Mouse (Mus musculus) macrophage (primary cell): ENCODE results near the gene Olfr1535. TPM values are rescaled to one million over a fixed set of nuclear protein-coding genes. Genes with fewer than 3 reads are reported as not detected.
A peak's percentile ranks its signal among the peaks of the same experiment; 100 is the strongest.

Experiments
- H3K27ac ChIP-seq: fragments of 350-480 bp; formaldehyde crosslinking; 2 replicates; pipeline ENCODE4 v1.9.0; 2021
- H3K36me3 ChIP-seq: fragments of 350-480 bp; formaldehyde crosslinking; 2 replicates; pipeline ENCODE4 v1.9.0; 2021; ENCODE audit errors: inconsistent target
- H3K4me3 ChIP-seq: fragments of 350-480 bp; formaldehyde crosslinking; 2 replicates; pipeline ENCODE4 v1.9.0; 2021; ENCODE audit errors: inconsistent target
- H3K79me2 ChIP-seq: fragments of 350-480 bp; formaldehyde crosslinking; 2 replicates; pipeline ENCODE4 v1.9.0; 2021; ENCODE audit errors: inconsistent target
- WGBS: methylation state at CpG from one replicate; pipeline ENCODE4 v1.1.7; 2026; ENCODE audit warnings: inconsistent platforms; ENCODE audit not compliant: missing documents; 5-methylcytosine and 5-hydroxymethylcytosine counted together
- polyA plus RNA-seq: library from polyadenylated mRNA; stranded (reverse); fragments of 250-400 nt; gene quantifications from 3 replicates; pipeline ENCODE4 v1.2.4, GENCODE M21; 2018; ENCODE audit warnings: inconsistent platforms
- total RNA-seq, 78 experiments: library from RNA; depleted of rRNA; stranded (reverse); fragments of 250-400 nt; gene quantifications; 1 replicate in 9 of 78; 2 replicates in 24 of 78; 3 replicates in 43 of 78; 4 replicates in 2 of 78; pipeline ENCODE4 v1.2.4; 2018; ENCODE audit warnings: inconsistent platforms in 56 of 78

The Olfr1535 gene
- total RNA-seq (2018; cell fraction: chromatin; rRNA removed): not detected
- total RNA-seq (2018; cell fraction: cytosol; rRNA removed): not detected
- total RNA-seq (2018; cell fraction: nucleus; rRNA removed): not detected
- not detected in 3 replicates for polyA plus RNA-seq

DNA sequence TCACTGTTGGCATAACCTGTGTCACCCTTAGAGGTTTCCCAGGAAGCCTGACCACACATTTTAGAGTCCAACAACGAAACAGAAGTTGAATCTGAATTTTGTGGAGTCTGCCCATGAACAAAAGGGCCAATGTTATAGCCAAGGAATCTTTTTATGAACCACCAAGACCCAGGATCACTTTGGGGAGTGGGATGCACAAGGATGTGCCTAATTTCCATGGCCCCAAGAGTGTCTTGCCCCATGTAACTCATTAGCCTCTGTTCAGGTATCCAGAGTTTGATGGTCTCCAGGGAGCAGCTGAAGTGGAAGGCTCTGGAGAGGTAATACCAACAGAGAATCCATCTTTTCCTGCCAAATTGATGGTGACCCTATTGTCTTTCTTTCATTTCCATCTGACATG is at the start of gene Olfr1535:
Olfr1535 (minus strand) TSS at position 101 of the 400 bp plus-strand sequence.
- H3K4me3 ChIP-seq: no peak within 1 kb of the TSS
- 60% methylated on average over 1 of the region's 1 CpGs for WGBS
- H3K36me3 ChIP-seq: no peaks in the 10 kb centered on the region
- H3K79me2 ChIP-seq: no peaks in the 10 kb centered on the region
- no peak within 1 kb of the TSS for H3K27ac ChIP-seq

DNA sequence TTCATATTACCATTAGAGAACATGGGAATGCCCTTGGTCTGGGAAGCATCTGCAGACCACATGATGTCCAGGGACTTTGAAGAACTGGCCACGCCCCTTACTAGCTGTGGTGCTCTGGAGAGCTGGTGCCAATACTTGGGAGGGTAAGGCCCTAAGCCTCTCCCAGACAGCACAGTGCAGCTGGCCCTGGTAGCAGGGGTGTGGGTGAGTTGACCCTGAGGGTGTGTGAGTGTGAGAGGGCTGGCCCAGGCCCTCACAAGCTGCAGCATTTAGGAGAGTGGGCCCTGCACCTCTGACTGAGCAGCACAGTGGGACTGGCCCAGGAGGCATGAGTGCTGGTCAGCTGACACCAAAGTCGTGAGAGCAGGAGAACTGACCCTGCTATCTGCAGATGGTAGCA is 31.9 kb upstream of the Olfr1535 start:
- H3K36me3 ChIP-seq: no peaks in the 10 kb centered on the region
- no peak overlapping the region for H3K4me3 ChIP-seq
- H3K79me2 ChIP-seq: no peaks in the 10 kb centered on the region
- 75% methylated on average over 2 of the region's 2 CpGs for WGBS
- H3K27ac ChIP-seq: no peak overlapping the region

DNA sequence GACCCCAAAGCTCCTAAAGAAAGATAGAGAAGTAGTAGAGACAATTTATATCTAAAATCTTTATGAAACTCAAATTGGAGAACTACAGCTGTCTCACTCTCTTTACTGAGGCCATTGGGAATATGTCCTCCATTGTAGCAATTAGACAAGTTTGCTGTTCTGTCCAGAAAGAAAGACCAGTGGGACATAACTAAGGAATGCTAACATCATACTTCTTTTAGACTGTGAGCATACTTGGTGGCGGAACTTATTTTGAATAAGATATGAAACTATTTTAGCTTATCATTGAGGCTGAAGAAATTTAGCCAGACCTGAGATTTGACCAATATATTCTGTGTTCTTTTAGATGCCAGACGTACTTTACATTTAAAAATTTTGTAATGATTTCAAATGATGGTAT is 22.0 kb upstream of the Olfr1535 start, which contains the start of gene Olfr1364:
Olfr1364 (minus strand) TSS at position 101 of the 400 bp plus-strand sequence.
- WGBS: 90% methylated on average over 2 of the region's 2 CpGs
- no peaks in the 10 kb centered on the region for H3K36me3 ChIP-seq
- H3K27ac ChIP-seq: no peak within 1 kb of the TSS
- no peaks in the 10 kb centered on the region for H3K79me2 ChIP-seq
- H3K4me3 ChIP-seq: no peak within 1 kb of the TSS

DNA sequence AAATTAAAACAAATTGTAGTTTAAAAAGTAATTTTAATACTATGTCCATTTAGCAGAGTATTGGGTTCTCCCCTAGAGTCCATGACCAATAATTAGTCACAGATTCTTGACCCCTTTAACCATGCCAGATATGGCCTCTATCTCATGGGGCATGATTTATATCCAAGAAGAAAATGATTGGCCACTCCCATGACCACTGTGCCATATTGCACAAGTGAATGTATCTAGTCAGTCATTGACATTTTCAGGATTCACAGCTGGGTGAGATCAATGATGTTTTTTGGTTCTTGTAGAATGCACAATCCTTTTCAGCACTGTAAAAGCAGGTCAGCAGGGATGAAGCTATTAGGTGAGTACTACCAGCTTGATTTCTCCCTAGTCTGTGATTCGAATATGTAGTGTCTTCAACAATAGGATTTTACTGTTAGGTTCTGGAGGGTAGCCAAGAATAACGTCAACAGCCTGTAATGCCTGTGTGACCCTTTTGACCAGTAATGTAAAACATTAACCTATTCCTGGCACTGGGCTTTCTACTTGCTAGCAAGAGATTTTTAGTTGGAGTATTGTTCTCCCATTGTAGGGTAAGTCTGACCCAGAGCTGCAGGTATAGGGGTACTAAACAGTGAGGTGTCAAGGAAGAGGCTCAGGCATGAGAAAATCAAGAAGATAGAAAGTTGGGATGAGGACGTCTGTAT is 9.1 kb downstream of the Olfr1535 start:
- Histone ChIP-seq H3K4me3 (no peak overlapping the region), H3K36me3 (no peaks in the 10 kb centered on the region), H3K79me2 (no peaks in the 10 kb centered on the region), H3K27ac (no peak overlapping the region)
- 74% methylated on average over 3 of the region's 3 CpGs for WGBS

DNA sequence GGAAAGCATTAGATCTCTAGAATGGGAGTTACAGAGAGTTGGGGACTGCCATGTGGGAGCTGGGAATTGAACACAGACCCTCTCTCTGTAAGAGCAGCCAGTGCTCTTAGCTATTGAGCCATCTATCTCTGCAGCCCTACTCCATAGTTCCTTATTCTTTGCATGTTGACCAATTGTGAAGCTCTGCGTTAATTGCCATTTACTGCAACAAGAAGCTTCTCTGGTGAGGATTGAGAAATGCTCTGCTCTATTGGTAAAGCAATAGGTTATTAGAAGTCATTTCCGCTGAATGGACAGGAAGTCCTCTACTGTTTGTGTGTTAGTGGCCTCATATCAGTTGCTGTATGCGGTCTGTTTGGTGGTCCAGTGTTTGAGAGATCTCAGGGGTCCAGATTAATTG is 10.2 kb downstream of the Olfr1535 start:
- Histone ChIP-seq H3K79me2 (no peaks in the 10 kb centered on the region), H3K36me3 (no peaks in the 10 kb centered on the region), H3K27ac (no peak overlapping the region), H3K4me3 (no peak overlapping the region)
- 87% methylated on average over 3 of the region's 3 CpGs for WGBS

DNA sequence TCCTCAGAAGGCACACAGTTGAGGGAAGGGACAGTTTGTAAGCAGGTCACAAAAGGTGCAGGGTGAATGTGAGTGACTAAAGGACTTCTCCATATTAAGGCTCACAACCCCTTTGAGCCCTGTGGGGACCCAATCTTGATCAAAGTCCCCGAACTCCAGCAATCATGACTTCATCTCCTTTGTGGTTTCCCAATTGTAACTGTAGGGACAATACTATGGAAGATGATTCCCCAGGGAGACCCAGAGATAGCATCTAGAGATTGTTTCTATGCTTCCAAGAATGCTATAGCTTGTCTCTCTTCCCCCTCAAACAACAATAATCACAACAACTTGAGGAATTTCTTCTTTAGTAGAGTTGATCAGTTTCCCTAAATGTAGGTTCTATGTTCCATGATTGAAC is 17.0 kb downstream of the Olfr1535 start, which contains the start of gene Olfr1366:
Olfr1366 (minus strand) TSS at position 101 of the 400 bp plus-strand sequence.
- no peak within 1 kb of the TSS for H3K27ac ChIP-seq
- WGBS: 85% methylated on average over 1 of the region's 1 CpGs

DNA sequence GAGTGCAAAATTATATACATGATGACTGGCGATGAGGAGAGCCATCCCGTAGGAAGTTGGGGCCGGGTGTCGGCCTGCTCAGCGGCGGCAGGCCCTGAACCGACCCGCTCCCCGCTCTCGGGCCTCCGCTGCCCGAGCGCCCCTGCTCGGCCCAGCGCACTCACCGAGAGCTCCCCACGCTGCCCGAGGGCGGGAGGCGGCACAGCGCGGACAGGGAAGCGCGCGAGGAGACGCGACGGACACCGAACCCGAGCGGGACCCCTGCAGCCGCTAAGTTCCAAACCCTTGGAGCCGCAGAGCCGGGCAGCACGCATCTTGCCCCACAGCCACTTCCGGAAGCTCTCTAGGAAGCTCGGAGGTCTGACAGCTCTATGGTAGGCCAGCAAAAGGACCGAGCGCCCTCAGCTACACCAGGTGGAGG is 28.9 kb downstream of the Olfr1535 start, which contains the start of gene Zkscan8:
Zkscan8 (minus strand) TSS at position 340 of the 421 bp plus-strand sequence.
- Histone ChIP-seq H3K36me3 (peaks cover 7% of the 10 kb centered on the region; the same call in 1 of the 2 replicates), H3K4me3 (peak within 1 kb of the TSS; percentile 46), H3K79me2 (no peaks in the 10 kb centered on the region), H3K27ac (no peak within 1 kb of the TSS)
- 1% methylated on average over 26 of the region's 39 CpGs for WGBS

More for the DNA sequence above, 17.0 kb downstream of the Olfr1535 start, which contains the start of gene Olfr1366:
- Histone ChIP-seq H3K79me2 (no peaks in the 10 kb centered on the region), H3K36me3 (no peaks in the 10 kb centered on the region), H3K4me3 (no peak within 1 kb of the TSS)

DNA sequence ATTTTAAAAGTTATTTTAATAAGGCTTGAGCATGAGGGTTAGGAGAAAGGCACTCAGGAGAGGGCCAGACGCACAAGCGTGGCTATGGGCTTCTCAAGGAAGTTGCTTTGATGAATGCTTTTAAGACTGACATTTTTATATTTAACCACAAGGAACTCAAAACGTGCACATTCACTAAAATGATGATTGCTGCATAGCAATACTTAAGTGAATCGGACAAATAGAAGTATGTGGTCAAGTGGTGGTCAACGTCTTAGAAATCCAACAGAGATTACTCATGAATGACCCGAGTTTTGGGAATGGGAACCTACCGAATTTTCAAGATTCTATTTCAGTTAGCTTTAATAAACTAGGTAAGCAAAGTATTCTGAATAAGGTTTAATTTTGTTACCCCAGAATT is 29.6 kb downstream of the Olfr1535 start:
- Histone ChIP-seq H3K36me3 (peaks cover 13% of the 10 kb centered on the region), H3K79me2 (no peaks in the 10 kb centered on the region), H3K27ac (no peak overlapping the region), H3K4me3 (peak overlapping the region; percentile 46)
- 45% methylated on average over 7 of the region's 7 CpGs for WGBS

DNA sequence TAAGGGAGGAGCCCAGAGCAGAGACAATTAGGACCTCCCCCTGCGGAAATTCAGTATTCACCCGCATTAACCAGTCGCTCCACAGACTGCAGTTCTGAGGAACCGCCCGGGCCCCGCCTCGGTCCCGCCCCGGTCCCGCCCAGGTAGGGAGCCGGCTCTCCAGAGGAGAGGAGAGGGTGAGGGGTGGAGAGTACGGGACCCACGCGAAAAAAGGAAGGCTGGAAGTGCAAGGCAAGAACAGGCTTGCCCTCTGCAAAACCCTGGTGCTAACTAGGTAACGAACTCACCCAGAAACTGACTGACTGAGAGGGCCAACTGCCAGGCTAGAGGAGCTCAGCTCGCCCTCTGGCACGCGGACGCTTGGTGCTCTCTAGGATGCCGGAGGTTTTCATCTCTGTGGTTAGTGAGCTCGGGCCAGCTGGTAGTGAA is 53.5 kb downstream of the Olfr1535 start:
- Histone ChIP-seq H3K36me3 (no peaks in the 10 kb centered on the region), H3K27ac (peak overlapping the region; percentile 27; the same call in 1 of the 2 replicates), H3K79me2 (no peaks in the 10 kb centered on the region), H3K4me3 (peak overlapping the region; percentile 48)
- 3% methylated on average over 20 of the region's 21 CpGs for WGBS

Other genes with a start within 250 kb of the Olfr1535 start
- gene Gpx6, start 247.8 kb downstream of the Olfr1535 start, polyA plus RNA-seq: not detected in 3 replicates
- gene Olfr1367, start 213.0 kb downstream of the Olfr1535 start, polyA plus RNA-seq: not detected in 3 replicates
- gene Zscan12, start 197.1 kb downstream of the Olfr1535 start, polyA plus RNA-seq: 3.2 to 5.9 TPM (median 4.1 TPM) in 3 replicates
- gene Zkscan3, start 157.1 kb downstream of the Olfr1535 start, polyA plus RNA-seq: 19.2 to 36.6 TPM (median 20.7 TPM) in 3 replicates
- not detected in 3 replicates for gene Pgbd1, start 118.8 kb downstream of the Olfr1535 start, polyA plus RNA-seq
- 11.1 to 21.4 TPM (median 17.0 TPM) in 3 replicates for gene Zscan26, start 106.2 kb downstream of the Olfr1535 start, polyA plus RNA-seq
- 0.29 to 0.41 TPM in 2 of 3 replicates, not detected in the other for gene Nkapl, start 91.4 kb downstream of the Olfr1535 start, polyA plus RNA-seq
- 0.47 to 0.84 TPM (median 0.63 TPM) in 3 replicates for gene Zkscan4, start 81.0 kb downstream of the Olfr1535 start, polyA plus RNA-seq
- not detected in 3 replicates for gene Gm10065, start 80.5 kb downstream of the Olfr1535 start, polyA plus RNA-seq
- 0.11 to 0.38 TPM (median 0.23 TPM) in 3 replicates for gene AK157302, start 64.7 kb downstream of the Olfr1535 start, polyA plus RNA-seq
- 3.8 to 14.2 TPM (median 11.7 TPM) in 3 replicates for gene Gm11273, start 58.5 kb downstream of the Olfr1535 start, polyA plus RNA-seq
- 3.0 to 3.6 TPM (median 3.4 TPM) in 3 replicates for gene Zkscan8, start 28.8 kb downstream of the Olfr1535 start, polyA plus RNA-seq
- gene Olfr1366, start 17.1 kb downstream of the Olfr1535 start, polyA plus RNA-seq: not detected in 3 replicates
- gene Olfr1364, start 21.9 kb upstream of the Olfr1535 start, polyA plus RNA-seq: not detected in 3 replicates
- not detected in 3 replicates for gene Olfr1362, start 54.1 kb upstream of the Olfr1535 start, polyA plus RNA-seq
- not detected in 3 replicates for gene Olfr11, start 82.6 kb upstream of the Olfr1535 start, polyA plus RNA-seq
- not detected in 3 replicates for gene Olfr1361, start 103.5 kb upstream of the Olfr1535 start, polyA plus RNA-seq
- gene Olfr1360, start 117.5 kb upstream of the Olfr1535 start, polyA plus RNA-seq: not detected in 3 replicates
- not detected in 3 replicates for gene Olfr1359, start 138.2 kb upstream of the Olfr1535 start, polyA plus RNA-seq
- gene Hist1h2bl, start 156.2 kb upstream of the Olfr1535 start, polyA plus RNA-seq: not detected in 3 replicates
- gene Hist1h2ai, start 156.5 kb upstream of the Olfr1535 start, polyA plus RNA-seq: not detected in 3 replicates
- gene Hist1h3h, start 157.8 kb upstream of the Olfr1535 start, polyA plus RNA-seq: 1.6 TPM in 1 of 3 replicates, not detected in the others
- gene Hist1h2bm, start 162.2 kb upstream of the Olfr1535 start, polyA plus RNA-seq: not detected in 3 replicates
- gene Hist1h4j, start 175.2 kb upstream of the Olfr1535 start, polyA plus RNA-seq: not detected in 3 replicates
- 3.4 to 5.4 TPM in 2 of 3 replicates, not detected in the other for gene Hist1h4k, start 190.6 kb upstream of the Olfr1535 start, polyA plus RNA-seq
- gene Hist1h2ak, start 193.9 kb upstream of the Olfr1535 start, polyA plus RNA-seq: not detected in 3 replicates
- gene Hist1h2bn, start 194.2 kb upstream of the Olfr1535 start, polyA plus RNA-seq: 1.4 TPM in 1 of 3 replicates, not detected in the others
- gene Hist1h1b, start 220.7 kb upstream of the Olfr1535 start, polyA plus RNA-seq: not detected in 3 replicates
- not detected in 3 replicates for gene Hist1h3i, start 223.5 kb upstream of the Olfr1535 start, polyA plus RNA-seq
- not detected in 3 replicates for gene Hist1h2an, start 227.3 kb upstream of the Olfr1535 start, polyA plus RNA-seq
- not detected in 3 replicates for gene Hist1h2bp, start 227.6 kb upstream of the Olfr1535 start, polyA plus RNA-seq